Mouse (Mus musculus): ENCODE results near the gene 9330159F19Rik. TPM values are rescaled to one million over a fixed set of nuclear protein-coding genes. Genes with fewer than 3 reads are reported as not detected.

The 9330159F19Rik gene
- total RNA-seq (2023): not detected

DNA sequence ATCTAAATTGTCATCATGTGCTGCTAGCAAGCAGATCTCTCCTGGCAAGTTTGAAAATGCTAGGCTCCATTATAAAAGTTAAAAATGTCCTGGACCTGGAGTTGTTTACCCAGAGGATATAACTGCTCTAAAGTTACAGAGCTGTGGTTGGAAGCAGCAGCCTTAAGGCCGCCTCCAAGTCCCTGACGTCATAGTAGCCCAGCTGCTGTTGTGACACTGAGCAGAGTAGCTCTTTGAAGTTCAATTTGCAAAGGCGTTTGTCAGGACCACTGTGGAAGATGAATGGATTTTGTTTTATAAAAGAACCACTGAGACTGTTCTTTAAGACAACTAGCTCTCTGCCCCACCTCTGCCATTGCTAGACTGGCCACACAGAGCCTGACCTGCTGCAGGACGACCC is at the start of gene 9330159F19Rik:
Gene 9330159F19Rik (plus strand): TSS at position 154 of the 400 bp plus-strand sequence.

DNA sequence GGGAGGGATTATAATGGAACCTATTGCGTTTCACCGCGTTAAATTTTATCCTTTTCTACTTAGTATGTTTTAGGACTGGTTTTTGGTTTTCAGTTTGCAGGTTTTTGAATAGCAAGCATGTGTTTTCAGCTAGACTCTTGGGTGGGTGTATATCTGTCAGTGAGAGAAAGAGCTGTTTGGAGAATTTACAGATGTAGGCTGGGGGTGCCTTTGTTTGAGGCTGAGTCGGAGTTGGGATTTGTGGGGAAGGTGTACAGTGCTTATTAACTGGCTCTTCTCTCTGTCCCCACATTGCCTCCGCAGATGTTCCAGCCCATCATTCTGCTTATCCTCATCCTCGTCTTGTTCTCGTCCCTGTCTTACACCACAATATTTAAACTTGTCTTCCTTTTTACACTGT is 12.8 kb upstream of the 9330159F19Rik start, which contains the start of gene Gm49353:
Gene Gm49353 (plus strand): TSS at position 313 of the 400 bp plus-strand sequence.

Other genes with a start within 250 kb of the 9330159F19Rik start
- gene 2310057J18Rik, start 225.3 kb upstream of the 9330159F19Rik start, total RNA-seq (2023): not detected
- gene Soga3, start 67.8 kb upstream of the 9330159F19Rik start, total RNA-seq (2023): not detected
- not detected for gene Gm49353, start 12.7 kb upstream of the 9330159F19Rik start, total RNA-seq (2023)
- 13.5 TPM for gene Echdc1, start 101.6 kb downstream of the 9330159F19Rik start, total RNA-seq (2023)
- gene Rnf146, start 150.8 kb downstream of the 9330159F19Rik start, total RNA-seq (2023): 61.1 TPM